ENCODE assay signal across 20 mouse cellular contexts in genomic region chr6:93253746-93254145, GRCm38 (mm10).
"Had no signal": no experiment of that assay in that cellular context is flagged by ENCODE, and none has a peak within 500 bp of the region (broad histone marks: within the 10 kb centered on the region; RNA-seq: fewer than 3 reads in every experiment).

No protein-coding gene starts in this region.

- H3K9me3 ChIP-seq: limb, embryonic 12.5 days; limb, embryonic 15.5 days; midbrain, embryonic 12.5 days; midbrain, embryonic 15.5 days; neural tube, embryonic 12.5 days; neural tube, embryonic 15.5 days had no signal

- H3K36me3 ChIP-seq: limb, embryonic 12.5 days; limb, embryonic 15.5 days; midbrain, embryonic 12.5 days; midbrain, embryonic 15.5 days; neural tube, embryonic 12.5 days; neural tube, embryonic 15.5 days had no signal

- H3K27ac ChIP-seq: kidney, postnatal 0 days; layer of hippocampus, adult 2 months; limb, embryonic 12.5 days; limb, embryonic 15.5 days; liver, embryonic 14.5 days; midbrain, embryonic 12.5 days; midbrain, embryonic 15.5 days; neural tube, embryonic 12.5 days; neural tube, embryonic 15.5 days had no signal

- H3K4me3 ChIP-seq: layer of hippocampus, adult 2 months; limb, embryonic 12.5 days; limb, embryonic 15.5 days; midbrain, embryonic 12.5 days; midbrain, embryonic 15.5 days; neural tube, embryonic 12.5 days; neural tube, embryonic 15.5 days had no signal

- DNase-seq: kidney, adult 2 months; kidney, postnatal 25 days; layer of hippocampus, adult 9-11 months; liver, postnatal 0 days; lung, postnatal 14 days; lung, postnatal 4 days; right cerebral cortex, adult 18-20 months; right cerebral cortex, postnatal 14 days; thymus, adult 18-20 months; thymus, postnatal 36 days had no signal

- H3K4me1 ChIP-seq: limb, embryonic 12.5 days; limb, embryonic 15.5 days; midbrain, embryonic 12.5 days; midbrain, embryonic 15.5 days; neural tube, embryonic 12.5 days; neural tube, embryonic 15.5 days had no signal

- H3K27me3 ChIP-seq: limb, embryonic 12.5 days; limb, embryonic 15.5 days; midbrain, embryonic 12.5 days; midbrain, embryonic 15.5 days; neural tube, embryonic 12.5 days; neural tube, embryonic 15.5 days had no signal

- ATAC-seq: liver, postnatal 0 days; midbrain, embryonic 15.5 days had no signal

- H3K9ac ChIP-seq: limb, embryonic 12.5 days; limb, embryonic 15.5 days; liver, embryonic 14.5 days; liver, postnatal 0 days; midbrain, embryonic 12.5 days; midbrain, embryonic 15.5 days; neural tube, embryonic 12.5 days; neural tube, embryonic 15.5 days had no signal

- H3K4me2 ChIP-seq: limb, embryonic 12.5 days; limb, embryonic 15.5 days; liver, embryonic 11.5 days; midbrain, embryonic 12.5 days; midbrain, embryonic 15.5 days; neural tube, embryonic 12.5 days; neural tube, embryonic 15.5 days had no signal
